Mouse (Mus musculus): Measurements from ENCODE around the gene Smchd1. TPM values are rescaled to one million over a fixed set of nuclear protein-coding genes. Genes with fewer than 3 reads are reported as not detected.

Gene Smchd1
- polyA plus RNA-seq, 1 experiment from 2014 or later, result 90.7 TPM

DNA sequence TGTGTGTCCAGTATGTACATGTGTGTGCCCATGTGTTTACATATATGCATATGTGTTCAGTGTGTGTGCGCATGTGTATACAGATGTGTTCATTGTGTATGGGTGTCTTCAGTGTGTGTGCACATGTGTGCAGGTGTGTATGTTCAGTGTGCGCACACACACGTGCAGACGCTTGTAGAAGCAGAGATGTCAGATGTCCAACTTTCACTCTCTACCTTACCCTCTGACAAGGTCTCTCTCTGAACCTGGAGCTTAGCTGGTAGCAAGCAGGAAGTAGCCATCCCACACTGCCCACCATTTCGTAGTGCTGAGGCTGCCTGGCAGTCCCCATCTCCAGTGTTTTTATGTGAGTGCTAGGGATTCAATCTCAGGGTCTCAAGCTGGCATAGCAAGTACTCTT lies 166.8 kb downstream of the Smchd1 start:
- ATAC-seq (replicated peaks; ENCODE audit: insufficient number of reproducible peaks, low FRiP score, low TSS enrichment, low read depth) (no peak), DNase-seq (ENCODE audit: low spot score) (no peak)
- Histone ChIP-seq H3K27ac (replicated peaks; ENCODE audit: low read depth, low read length) (no peak overlapping the region), H3K9ac (replicated peaks; ENCODE audit: low read length) (no peak overlapping the region), H3K4me2 (ENCODE audit: low read depth, low read length) (no peak overlapping the region), H3K27me3 (ENCODE audit: control insufficient read depth, insufficient read depth, low read length) (no peaks in the 10 kb centered on the region), H3K9me3 (replicated peaks; ENCODE audit: control insufficient read depth, low read length) (no peaks in the 10 kb centered on the region), H3K36me3 (replicated peaks; ENCODE audit: control insufficient read depth, insufficient read depth, low read depth, low read length) (no peaks in the 10 kb centered on the region), H3K4me1 (ENCODE audit: control insufficient read depth, insufficient read depth, low read length) (no peaks in the 10 kb centered on the region), H3K4me3 (ENCODE audit: low read depth, low read length) (no peak overlapping the region)
- 89% methylated on average over 5 of the region's 5 CpGs for WGBS

GRCm38 (mm10) chr17:71307251-71307790 lies 167.8 kb downstream of the Smchd1 start:
- Histone ChIP-seq H3K27me3 (ENCODE audit: control insufficient read depth, insufficient read depth, low read length) (no peaks in the 10 kb centered on the region), H3K4me1 (ENCODE audit: control insufficient read depth, insufficient read depth, low read length) (no peaks in the 10 kb centered on the region), H3K27ac (replicated peaks; ENCODE audit: low read depth, low read length) (no peak overlapping the region), H3K9ac (replicated peaks; ENCODE audit: low read length) (no peak overlapping the region), H3K4me2 (ENCODE audit: low read depth, low read length) (no peak overlapping the region), H3K9me3 (replicated peaks; ENCODE audit: control insufficient read depth, low read length) (no peaks in the 10 kb centered on the region), H3K36me3 (replicated peaks; ENCODE audit: control insufficient read depth, insufficient read depth, low read depth, low read length) (no peaks in the 10 kb centered on the region), H3K4me3 (ENCODE audit: low read depth, low read length) (no peak overlapping the region)
- WGBS, result 90% methylated on average over 10 of the region's 10 CpGs
- ATAC-seq (replicated peaks; ENCODE audit: insufficient number of reproducible peaks, low FRiP score, low TSS enrichment, low read depth) (no peak), DNase-seq (ENCODE audit: low spot score) (no peak)

DNA sequence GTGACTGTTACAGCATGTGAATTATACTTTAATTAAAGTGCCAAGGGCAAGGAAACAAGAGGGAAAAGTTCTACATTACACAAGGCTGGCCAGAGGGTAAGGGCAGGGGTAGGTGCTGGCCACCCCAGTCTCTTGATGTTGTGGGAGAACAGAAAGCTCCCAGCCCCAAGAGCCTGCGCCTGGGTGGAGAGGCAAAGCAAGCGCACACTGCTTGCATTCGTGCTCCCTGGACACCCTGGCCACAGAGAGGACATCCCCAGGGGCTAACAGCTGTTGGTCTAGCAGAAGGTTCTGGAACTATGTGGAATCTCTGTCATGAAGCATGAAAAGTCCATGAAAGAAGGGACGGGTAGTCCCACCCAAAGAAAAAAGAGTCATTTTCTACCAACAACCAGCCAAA lies 168.4 kb downstream of the Smchd1 start:
- H3K4me2 ChIP-seq (ENCODE audit: low read depth, low read length), result no peak overlapping the region
- H3K36me3 ChIP-seq (replicated peaks; ENCODE audit: control insufficient read depth, insufficient read depth, low read depth, low read length), result no peaks in the 10 kb centered on the region
- no peak overlapping the region for H3K9ac ChIP-seq (replicated peaks; ENCODE audit: low read length)
- H3K27ac ChIP-seq (replicated peaks; ENCODE audit: low read depth, low read length), result no peak overlapping the region
- ATAC-seq (replicated peaks; ENCODE audit: insufficient number of reproducible peaks, low FRiP score, low TSS enrichment, low read depth) (no peak), DNase-seq (ENCODE audit: low spot score) (no peak)
- H3K27me3 ChIP-seq (ENCODE audit: control insufficient read depth, insufficient read depth, low read length), result no peaks in the 10 kb centered on the region
- H3K9me3 ChIP-seq (replicated peaks; ENCODE audit: control insufficient read depth, low read length), result no peaks in the 10 kb centered on the region
- WGBS, result 82% methylated on average over 4 of the region's 4 CpGs
- H3K4me1 ChIP-seq (ENCODE audit: control insufficient read depth, insufficient read depth, low read length), result no peaks in the 10 kb centered on the region
- H3K4me3 ChIP-seq (ENCODE audit: low read depth, low read length), result no peak overlapping the region

- Histone ChIP-seq H3K4me2 (ENCODE audit: low read depth, low read length) (no peak overlapping the region), H3K4me1 (ENCODE audit: control insufficient read depth, insufficient read depth, low read length) (no peaks in the 10 kb centered on the region), H3K36me3 (replicated peaks; ENCODE audit: control insufficient read depth, insufficient read depth, low read depth, low read length) (no peaks in the 10 kb centered on the region), H3K9me3 (replicated peaks; ENCODE audit: control insufficient read depth, low read length) (no peaks in the 10 kb centered on the region), H3K9ac (replicated peaks; ENCODE audit: low read length) (no peak overlapping the region), H3K27me3 (ENCODE audit: control insufficient read depth, insufficient read depth, low read length) (no peaks in the 10 kb centered on the region), H3K27ac (replicated peaks; ENCODE audit: low read depth, low read length) (no peak overlapping the region), H3K4me3 (ENCODE audit: low read depth, low read length) (no peak overlapping the region)
- WGBS, result 78% methylated on average over 6 of the region's 6 CpGs
- no peak for ATAC-seq (replicated peaks; ENCODE audit: insufficient number of reproducible peaks, low FRiP score, low TSS enrichment, low read depth)
- DNase-seq (ENCODE audit: low spot score), result no peak
Measured at GRCm38 (mm10) chr17:71306091-71306490, 169.1 kb downstream of the Smchd1 start.

DNA sequence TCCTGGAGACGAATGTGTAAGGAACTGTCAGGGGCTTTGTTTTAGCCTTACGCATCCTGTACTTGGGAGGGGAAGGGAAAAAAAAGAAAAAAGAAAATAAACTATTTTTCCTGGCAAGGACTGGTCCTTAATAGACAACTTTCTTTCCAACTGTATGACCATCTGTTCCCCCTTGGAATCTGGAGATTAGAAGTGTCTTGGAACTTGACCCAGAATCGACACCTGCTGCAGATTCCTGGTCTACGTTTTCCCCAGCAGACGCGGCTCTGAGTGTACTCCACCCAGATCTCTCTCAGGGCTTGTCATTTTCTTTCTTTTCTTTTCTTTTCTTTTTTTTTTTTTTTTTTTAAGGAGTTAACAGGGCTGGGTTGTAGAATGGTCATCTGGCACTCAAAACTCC lies 171.7 kb downstream of the Smchd1 start:
- Histone ChIP-seq H3K4me2 (ENCODE audit: low read depth, low read length) (no peak overlapping the region), H3K27me3 (ENCODE audit: control insufficient read depth, insufficient read depth, low read length) (no peaks in the 10 kb centered on the region), H3K4me3 (ENCODE audit: low read depth, low read length) (no peak overlapping the region), H3K27ac (replicated peaks; ENCODE audit: low read depth, low read length) (no peak overlapping the region), H3K4me1 (ENCODE audit: control insufficient read depth, insufficient read depth, low read length) (no peaks in the 10 kb centered on the region), H3K36me3 (replicated peaks; ENCODE audit: control insufficient read depth, insufficient read depth, low read depth, low read length) (no peaks in the 10 kb centered on the region), H3K9ac (replicated peaks; ENCODE audit: low read length) (no peak overlapping the region), H3K9me3 (replicated peaks; ENCODE audit: control insufficient read depth, low read length) (no peaks in the 10 kb centered on the region)
- ATAC-seq (replicated peaks; ENCODE audit: insufficient number of reproducible peaks, low FRiP score, low TSS enrichment, low read depth) (no peak), DNase-seq (ENCODE audit: low spot score) (no peak)
- 67% methylated on average over 6 of the region's 6 CpGs for WGBS

DNA sequence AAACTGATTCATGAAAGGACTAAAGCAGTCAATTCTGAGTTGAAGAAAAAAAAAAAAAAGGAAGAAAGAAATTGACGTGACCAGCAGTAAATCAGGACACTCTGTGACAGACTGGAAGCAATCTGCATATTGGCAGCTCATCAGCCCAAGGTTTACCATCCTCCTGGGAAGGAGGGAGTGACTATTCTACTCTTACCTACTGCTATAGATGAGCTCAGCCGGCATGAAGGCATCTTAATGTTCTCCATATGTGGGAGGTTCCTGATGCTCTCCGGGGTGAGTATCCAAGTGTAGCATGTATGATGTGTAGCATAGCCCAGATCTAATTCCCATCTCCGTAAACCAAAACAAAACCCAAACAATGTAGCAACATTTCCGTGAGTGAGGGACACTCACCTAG lies 173.7 kb downstream of the Smchd1 start:
- 55% methylated on average over 5 of the region's 5 CpGs for WGBS
- no peaks in the 10 kb centered on the region for H3K36me3 ChIP-seq (replicated peaks; ENCODE audit: control insufficient read depth, insufficient read depth, low read depth, low read length)
- H3K9me3 ChIP-seq (replicated peaks; ENCODE audit: control insufficient read depth, low read length), result no peaks in the 10 kb centered on the region
- no peaks in the 10 kb centered on the region for H3K4me1 ChIP-seq (ENCODE audit: control insufficient read depth, insufficient read depth, low read length)
- no peak overlapping the region for H3K4me3 ChIP-seq (ENCODE audit: low read depth, low read length)
- DNase-seq (ENCODE audit: low spot score), result peak; percentile 21
- no peak overlapping the region for H3K4me2 ChIP-seq (ENCODE audit: low read depth, low read length)
- H3K27me3 ChIP-seq (ENCODE audit: control insufficient read depth, insufficient read depth, low read length), result no peaks in the 10 kb centered on the region
- no peak overlapping the region for H3K9ac ChIP-seq (replicated peaks; ENCODE audit: low read length)
- H3K27ac ChIP-seq (replicated peaks; ENCODE audit: low read depth, low read length), result no peak overlapping the region
- no peak for ATAC-seq (replicated peaks; ENCODE audit: insufficient number of reproducible peaks, low FRiP score, low TSS enrichment, low read depth)

DNA sequence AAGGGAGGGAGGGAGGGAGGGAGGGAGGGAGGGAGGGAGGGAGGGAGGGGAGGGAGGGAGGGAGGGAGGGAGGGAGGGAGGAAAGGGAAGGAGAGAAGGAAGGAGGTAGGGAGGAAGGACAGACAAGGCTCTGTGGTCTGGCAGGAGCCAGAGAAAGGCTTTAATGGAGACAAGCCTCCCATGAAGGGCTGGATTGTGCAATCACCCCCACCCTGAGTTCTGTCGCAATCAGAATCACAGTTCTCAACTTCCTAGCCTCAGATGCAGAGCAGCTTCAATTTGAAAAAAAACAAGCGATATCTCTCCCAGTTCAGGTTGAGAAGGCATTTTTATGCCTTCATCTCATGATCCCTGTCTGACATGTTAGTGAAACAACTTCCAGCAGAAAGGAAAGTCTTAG lies 174.8 kb downstream of the Smchd1 start:
- no peak overlapping the region for H3K9ac ChIP-seq (replicated peaks; ENCODE audit: low read length)
- 72% methylated on average over 2 of the region's 2 CpGs for WGBS
- no peaks in the 10 kb centered on the region for H3K4me1 ChIP-seq (ENCODE audit: control insufficient read depth, insufficient read depth, low read length)
- H3K36me3 ChIP-seq (replicated peaks; ENCODE audit: control insufficient read depth, insufficient read depth, low read depth, low read length), result no peaks in the 10 kb centered on the region
- no peak overlapping the region for H3K4me3 ChIP-seq (ENCODE audit: low read depth, low read length)
- DNase-seq (ENCODE audit: low spot score) (no peak), ATAC-seq (replicated peaks; ENCODE audit: insufficient number of reproducible peaks, low FRiP score, low TSS enrichment, low read depth) (no peak)
- no peak overlapping the region for H3K4me2 ChIP-seq (ENCODE audit: low read depth, low read length)
- H3K27me3 ChIP-seq (ENCODE audit: control insufficient read depth, insufficient read depth, low read length), result no peaks in the 10 kb centered on the region
- no peak overlapping the region for H3K27ac ChIP-seq (replicated peaks; ENCODE audit: low read depth, low read length)
- no peaks in the 10 kb centered on the region for H3K9me3 ChIP-seq (replicated peaks; ENCODE audit: control insufficient read depth, low read length)

DNA sequence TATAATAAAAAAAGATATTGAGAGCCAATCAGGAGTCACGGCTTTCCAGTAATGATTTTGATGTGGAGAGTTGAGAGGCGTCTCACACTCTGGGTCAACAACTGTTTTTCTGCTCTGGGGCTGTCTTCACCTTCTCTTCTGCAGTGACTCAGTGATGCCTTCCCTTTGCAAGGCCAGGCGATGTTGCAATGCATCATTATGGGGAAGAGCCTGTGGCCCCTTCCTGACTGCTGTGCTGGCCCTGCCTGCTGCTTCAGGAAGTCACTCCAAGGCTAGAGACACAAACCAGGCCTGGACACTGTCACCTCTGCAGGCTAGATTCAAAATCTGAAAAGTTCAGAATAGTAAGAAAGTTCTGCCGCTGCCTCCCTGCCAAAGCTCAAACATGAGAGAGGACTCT lies 175.3 kb downstream of the Smchd1 start:
- ATAC-seq (replicated peaks; ENCODE audit: insufficient number of reproducible peaks, low FRiP score, low TSS enrichment, low read depth), result no peak
- no peak overlapping the region for H3K9ac ChIP-seq (replicated peaks; ENCODE audit: low read length)
- H3K36me3 ChIP-seq (replicated peaks; ENCODE audit: control insufficient read depth, insufficient read depth, low read depth, low read length), result no peaks in the 10 kb centered on the region
- 95% methylated on average over 4 of the region's 4 CpGs for WGBS
- DNase-seq (ENCODE audit: low spot score), result no peak
- no peaks in the 10 kb centered on the region for H3K9me3 ChIP-seq (replicated peaks; ENCODE audit: control insufficient read depth, low read length)
- no peak overlapping the region for H3K4me2 ChIP-seq (ENCODE audit: low read depth, low read length)
- H3K4me3 ChIP-seq (ENCODE audit: low read depth, low read length), result no peak overlapping the region
- H3K27me3 ChIP-seq (ENCODE audit: control insufficient read depth, insufficient read depth, low read length), result no peaks in the 10 kb centered on the region
- H3K27ac ChIP-seq (replicated peaks; ENCODE audit: low read depth, low read length), result no peak overlapping the region
- H3K4me1 ChIP-seq (ENCODE audit: control insufficient read depth, insufficient read depth, low read length), result no peaks in the 10 kb centered on the region
